Mouse (Mus musculus) retina, postnatal 1 day (tissue): ENCODE measurements around the gene Pgam1.
A peak's percentile ranks its signal among the peaks of the same experiment; 100 is the strongest.
"Not testable (repeated sequence)": the region's sequence is repeated elsewhere in the genome, so short reads cannot be mapped to it uniquely, and the experiment has no call there.

Experiments
- DNase-seq: peaks from one replicate; pipeline ENCODE4 v3.0.0-alpha.2; 2012

Gene Pgam1

DNA sequence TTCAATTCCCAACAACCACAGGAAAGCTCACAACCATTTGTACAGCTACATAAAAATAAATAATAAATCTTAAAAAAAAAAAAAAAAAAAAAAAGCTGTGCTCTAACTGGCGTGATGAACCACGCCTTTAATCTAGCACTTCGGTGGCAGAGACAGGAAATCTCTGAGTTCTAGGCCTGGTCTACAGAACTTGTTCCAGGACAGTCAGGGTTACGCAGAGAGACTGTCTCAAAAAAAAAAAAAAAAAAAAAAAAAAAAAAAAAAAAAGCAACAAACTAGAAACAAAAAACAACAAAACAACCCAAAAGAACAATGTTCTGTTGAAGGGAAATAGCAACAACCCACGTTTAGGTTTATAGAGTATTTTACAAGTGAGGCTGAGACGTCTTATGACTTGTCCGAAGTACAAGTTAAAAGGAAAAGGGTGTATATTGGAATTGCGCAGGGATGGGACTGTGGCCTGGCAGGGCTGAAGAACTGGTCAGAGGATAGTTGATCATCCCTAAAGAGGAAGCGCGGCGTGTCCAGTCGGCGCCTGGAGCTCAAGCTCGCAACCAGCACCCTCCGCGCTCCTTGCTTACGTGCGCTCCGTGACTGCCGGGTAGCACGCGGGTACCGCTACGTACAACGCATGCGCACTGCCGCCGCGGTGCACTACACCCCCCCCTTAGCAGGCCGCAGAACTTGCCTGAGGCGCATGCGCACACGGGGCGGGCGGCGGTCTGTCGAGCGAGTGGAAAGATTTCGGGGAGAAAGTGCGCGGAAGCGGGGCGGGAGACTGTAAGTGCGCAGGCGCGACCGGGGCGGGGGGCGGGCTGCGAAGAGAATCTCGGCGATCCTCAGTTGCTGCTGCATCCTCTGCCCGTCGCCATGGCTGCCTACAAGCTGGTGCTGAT, at the start of gene Pgam1:
Gene Pgam1 (plus strand): TSS at position 746 of the 896 bp plus-strand sequence.
- peak; percentile 99 for DNase-seq

DNA sequence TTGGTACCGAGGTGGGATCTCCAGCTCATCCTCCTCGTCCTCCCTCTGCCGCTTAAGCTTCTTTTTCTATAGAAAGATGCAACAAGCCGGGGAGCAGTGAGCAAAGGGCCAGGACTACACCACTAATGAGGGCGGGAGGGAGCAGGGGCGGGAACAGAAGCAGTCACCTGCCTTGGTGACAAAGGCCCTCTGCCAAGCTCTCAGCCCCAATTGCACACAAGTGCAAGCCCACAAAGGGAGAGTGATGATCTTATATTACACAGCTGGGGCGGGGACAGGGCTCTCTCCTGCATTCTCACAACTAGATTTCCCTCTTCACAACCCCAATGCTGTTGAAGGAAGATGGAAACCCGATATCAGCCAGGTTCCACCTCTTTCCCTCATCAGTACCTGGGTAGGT, 45.0 kb upstream of the Pgam1 start:
- no peak for DNase-seq

DNA sequence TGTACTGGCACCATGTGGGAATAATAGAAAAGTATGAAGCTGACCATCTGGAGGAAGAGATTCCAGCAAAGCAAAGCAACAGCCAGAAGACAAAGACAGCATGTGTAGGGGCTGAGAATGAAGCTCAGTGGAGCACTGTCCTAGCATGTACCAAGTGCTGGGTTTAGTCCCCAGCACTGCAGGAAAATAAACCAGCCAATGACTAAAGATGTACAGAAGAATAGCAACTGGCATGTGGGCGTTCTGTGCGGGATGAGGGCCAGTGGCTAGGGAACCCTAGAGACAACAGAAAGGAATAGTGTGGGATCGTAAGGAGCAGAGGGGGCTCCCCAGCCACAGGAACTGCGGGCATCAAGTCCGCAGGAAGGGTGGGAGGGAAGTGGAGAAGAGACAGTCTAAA, 42.4 kb upstream of the Pgam1 start:
- DNase-seq = no peak

DNA sequence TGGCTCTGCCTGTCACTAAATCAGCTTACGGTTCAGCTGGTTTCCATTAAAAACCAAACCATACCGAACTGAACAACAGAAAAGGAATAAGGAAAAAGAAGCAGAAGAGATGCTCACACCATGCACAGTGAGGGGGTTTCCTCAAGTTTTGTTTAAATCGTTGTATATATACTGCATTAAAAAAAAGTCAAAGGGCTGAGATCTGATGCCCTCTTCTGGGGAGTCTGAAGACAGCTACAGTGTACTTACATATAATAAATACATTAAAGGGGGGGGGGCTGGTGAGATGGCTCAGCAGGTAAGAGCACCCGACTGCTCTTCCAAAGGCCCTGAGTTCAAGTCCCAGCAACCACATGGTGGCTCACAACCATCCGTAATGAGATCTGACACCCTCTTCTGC, 41.8 kb upstream of the Pgam1 start:
- DNase-seq = not testable (repeated sequence)

DNA sequence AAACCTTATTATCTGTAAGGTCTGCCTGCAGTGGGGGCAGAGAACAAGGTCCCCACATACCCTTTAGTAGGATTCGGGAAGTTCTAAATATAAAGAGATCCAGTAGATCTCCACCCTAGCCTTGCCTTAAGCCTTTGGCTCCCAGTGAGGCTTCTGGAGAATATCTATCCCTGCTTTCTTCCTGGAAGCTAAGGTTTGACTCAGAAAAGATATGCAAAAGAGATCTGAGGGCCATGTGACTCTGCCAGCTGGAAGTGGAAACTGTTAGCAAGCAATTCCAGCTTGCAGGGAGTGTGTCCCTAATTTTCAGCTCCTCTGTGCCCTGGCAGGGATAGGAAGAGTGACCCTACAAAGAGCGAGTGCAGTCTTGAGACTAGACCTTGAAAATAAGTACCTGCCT, 39.4 kb upstream of the Pgam1 start:
- no peak for DNase-seq

DNA sequence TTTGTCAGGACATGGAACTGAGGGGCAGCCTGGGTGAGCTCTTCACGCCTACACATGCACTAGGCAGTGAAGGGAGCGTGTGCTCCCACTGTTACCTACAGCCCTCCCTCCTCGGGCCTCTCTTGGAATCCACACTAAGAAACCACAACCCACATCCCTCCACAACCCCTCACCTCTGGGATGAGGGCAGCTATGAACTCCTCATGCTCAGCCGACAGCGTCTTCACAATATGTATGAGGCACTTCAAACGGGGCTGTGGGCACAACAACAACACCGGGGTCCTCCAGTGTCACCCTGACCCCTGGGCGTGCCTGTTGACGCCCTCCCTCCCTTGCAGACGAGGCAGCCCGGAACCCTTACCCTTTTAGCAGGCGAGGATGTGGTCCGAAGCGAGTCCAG, 37.4 kb upstream of the Pgam1 start:
- no peak for DNase-seq

DNA sequence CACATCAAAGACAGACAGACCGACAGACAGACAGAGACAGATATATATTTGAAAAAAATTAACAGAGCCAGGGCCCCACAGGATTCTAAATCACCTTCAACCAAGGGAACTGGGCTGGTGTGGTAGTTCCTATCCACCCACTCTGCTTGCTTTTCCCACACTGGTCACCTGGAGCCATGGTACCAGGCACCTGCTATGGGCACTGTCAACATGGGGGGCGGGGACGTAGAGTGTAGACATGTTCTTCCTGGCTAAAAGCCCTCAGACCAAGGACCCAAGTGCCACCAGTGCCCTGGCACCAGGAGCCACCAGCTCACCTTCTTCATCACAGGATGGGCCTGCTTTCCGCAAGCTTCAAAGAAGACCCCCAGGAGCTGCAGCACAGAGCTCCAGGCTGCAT, 29.9 kb upstream of the Pgam1 start:
- no peak for DNase-seq

DNA sequence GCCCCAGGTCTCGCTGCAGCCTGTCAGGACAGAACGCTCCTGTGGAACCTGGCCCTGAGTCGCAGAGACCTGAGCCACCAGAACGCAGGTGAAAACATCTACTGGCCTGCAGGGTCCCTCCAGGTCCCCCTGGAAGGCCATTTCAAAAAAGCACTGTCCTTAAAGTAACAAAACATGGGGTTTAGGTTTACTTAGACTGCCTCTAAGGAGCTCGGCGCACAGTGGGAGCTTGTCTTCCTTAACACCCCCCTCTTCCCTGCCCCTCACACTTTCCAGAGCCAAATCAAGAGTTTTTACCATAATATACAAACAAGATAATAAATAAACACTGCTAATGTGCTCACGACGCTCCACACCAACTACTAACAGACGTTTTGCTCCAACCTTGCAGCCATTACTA, 27.8 kb upstream of the Pgam1 start:
- DNase-seq = no peak

DNA sequence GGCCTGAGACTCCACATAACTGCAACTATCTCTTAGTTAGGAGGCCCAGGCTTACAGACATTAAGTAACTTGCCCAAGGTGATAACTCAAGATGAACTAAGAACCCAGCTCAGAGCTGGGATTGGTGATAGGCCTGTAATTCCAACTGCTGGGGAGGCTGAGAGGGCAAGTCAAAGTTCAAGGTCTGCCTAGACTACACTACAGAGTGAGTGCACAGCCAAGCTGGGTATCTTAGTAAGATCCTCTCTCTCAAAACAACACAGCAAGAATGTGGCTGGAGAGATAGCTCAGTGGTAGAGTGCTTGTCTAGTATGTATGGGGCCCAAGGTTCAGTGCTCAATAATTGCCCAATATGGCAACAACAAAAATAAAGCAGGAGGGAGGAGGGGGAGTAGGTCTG, 23.5 kb upstream of the Pgam1 start:
- no peak for DNase-seq

DNA sequence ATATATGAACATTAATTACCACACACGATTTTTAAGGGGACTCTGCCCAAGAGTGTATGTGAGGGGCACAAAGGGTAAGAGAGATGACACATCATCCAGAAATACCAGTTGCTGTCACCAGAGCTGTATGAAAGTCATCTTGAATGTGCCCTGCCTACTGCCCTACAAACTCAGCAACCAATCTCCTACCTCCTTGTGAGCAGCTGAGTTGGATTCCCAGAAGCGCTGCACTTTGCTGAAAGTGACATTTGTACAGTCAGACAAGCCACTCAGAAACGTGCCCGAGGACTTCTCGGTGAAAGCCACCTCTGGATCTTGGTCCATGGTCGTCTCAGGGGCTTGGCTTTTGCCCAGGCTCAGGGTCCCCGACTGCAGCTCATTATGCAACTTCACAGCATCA, 16.8 kb upstream of the Pgam1 start:
- no peak for DNase-seq

DNA sequence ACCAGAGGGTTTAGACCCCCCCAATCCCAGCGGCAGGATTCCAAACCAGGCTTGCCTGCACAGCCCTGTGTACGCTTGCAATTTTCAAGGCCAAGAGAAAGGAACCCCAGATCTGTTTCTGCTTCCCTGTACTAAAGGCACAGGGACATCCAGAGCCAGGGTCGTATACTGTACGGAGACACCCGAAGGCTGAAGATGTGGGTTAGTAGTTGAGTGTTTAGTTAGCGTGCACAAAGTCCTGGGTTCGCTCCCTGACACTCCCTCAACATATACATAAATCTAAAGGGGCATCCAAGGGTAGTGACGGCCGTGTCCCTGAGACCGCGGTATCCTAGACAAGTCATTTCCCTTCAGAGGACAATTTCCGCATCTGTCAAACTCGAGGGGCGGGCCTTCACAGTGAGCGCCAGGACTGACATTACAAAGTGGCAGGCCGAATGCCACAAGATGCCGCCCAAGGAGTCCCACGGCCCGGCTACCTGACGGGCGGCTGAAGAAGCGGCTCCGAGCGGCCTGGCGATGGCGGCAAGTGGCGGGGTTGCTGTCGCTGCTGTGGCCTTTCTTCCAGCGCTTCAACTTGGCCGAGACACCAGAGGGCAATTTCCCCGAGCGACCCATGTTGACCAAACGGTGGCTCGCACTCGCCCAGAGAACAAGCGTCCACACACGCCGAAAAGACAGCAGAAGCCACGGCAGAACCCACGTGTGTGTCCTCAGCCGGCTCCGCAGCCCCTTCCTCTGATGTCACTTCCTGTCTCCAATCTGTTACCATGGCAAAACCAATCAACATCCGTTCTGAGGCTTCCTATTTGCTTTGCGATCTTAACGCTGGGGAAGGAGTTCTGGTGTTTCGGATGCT, 16.0 kb upstream of the Pgam1 start, which contains the start of gene Rrp12:
Gene Rrp12 (minus strand): TSS at position 714 of the 859 bp plus-strand sequence.
- DNase-seq = peak; percentile 96

DNA sequence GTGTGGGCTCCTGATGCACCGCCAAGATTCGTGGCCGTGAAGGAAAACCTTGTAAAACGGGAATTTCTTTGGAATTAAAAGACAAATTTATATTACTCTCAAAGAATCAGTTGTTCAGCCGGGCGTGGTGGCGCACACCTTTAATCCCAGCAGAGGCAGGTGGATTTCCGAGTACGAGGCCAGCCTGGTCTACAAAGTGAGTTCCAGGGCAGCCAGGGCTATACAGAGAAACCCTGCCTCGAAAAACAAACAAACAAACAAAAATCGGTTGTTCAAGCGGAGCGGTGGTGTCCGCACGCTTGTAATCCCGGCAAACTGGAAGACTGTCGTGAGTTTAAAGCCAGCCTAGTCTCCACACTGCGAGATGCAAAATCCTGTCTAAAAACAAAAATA, 15.4 kb upstream of the Pgam1 start:
- no peak for DNase-seq

DNA sequence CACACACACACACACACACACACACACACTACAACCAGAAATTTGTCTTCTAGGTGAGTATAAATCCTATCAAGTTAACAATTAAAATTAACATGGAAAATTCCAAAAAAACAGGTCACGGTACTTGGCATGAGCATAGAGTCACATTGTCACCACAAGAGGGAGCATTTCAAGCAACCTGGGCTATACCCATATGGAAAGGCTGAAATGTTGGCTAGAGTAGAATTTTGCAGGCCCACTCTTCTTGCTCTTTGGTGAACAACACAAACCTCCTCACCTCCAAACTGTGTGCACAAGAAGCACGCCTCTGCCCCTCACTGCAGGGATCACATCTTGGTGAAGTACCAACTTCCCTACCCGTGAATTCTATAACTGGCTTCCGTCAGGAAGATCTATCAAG, 12.9 kb upstream of the Pgam1 start:
- DNase-seq = peak; percentile 77

DNA sequence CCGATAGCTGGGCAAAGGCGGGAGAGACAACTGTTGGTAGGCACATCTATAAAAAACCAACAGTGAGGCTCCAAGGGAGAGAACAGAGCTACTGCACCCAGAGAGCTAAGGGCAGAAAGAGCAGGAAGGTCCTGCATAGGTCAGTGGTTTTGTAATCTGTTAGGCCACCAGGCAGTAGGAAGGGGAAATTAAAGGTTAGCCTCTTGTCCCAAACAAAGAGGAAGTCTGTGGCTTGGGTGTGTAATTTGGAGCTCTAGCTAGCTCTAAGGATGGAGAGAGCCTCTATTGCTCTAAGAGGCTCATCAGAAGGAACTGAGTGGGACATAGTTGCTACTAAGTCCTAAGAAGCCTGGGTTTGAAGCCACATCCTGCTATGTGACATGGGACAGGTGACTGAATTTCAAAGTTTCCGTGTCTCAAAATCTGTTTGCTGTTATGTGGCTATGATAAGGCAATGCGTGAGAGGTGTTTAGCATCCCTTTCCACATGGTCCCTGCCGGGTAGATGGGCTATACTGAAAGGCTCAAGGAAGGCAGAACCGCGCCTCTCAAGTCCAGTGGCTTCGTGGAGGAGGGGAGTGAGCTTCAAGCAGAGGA, 11.1 kb upstream of the Pgam1 start:
- DNase-seq = no peak

DNA sequence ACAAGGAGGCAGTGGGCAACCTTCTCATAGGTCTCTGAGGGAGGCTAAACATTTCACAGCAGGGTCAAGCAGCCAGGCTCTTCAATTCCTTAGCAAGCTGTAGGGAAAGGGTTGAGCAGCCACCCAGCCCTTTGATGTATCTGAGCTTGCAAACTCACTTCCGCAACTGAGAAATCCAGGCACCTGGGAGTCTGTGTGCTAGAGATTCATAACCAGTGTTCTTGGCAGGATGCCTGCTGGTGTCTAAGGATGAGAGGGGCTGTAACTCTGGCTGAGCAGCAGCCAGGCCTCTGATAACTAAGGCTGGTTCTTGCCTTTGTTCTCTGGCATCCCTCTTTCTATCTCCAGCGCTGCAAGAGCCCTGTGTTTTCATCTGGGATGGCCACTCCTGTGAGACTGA, 10.0 kb upstream of the Pgam1 start:
- DNase-seq = no peak

DNA sequence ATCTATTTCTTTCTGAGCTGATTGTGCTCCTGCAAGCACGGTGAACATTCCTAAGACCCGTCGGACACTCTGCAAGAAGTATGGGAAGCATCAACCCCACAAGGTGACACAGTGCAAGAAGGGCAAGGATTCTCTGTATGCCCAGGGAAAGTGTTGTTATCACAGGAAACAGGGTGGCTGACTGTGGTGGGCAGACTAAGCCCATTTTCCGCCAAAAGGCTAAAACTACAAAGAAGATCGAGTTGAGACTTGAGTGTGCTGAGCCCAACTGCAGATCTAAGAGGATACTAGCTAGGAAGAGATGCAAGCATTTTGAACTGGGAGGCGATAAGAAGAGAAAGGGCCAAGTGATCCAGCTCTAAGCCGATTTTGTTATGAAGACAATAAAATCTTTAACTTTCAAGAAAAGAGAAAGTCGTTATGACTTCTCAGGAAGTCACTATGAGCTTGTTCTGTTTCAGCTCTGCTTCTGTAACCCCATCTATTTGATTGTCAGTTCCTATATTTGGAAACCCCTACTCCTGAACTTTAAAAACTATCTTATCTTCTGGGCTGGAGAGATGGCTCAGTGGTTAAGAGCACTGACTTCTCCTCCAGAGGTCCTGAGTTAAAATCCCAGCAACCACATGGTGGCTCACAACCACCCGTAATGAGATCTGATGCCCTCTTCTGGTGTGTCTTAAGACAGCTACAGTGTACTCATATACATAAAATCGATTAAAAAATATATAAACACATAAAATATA, 8.7 kb upstream of the Pgam1 start:
- no peak for DNase-seq

DNA sequence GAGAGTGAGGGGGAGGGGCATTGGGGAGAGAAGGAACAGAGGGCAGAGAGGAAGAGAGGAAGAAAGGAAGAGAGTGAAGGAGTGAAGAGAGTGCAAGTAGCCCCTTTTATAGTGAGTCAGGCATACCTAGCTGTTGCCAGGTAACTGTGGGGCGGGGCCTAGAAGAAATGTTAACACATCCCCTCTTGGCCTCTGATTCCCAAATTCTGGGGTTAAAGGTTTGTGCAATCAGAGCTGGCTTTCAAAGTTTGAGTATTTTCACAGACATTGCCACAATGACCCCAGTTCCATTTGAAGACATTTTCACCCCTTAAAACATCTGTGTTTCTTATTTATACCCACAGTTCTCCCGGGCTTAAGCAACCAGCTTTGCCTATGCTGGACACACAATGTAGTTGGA, 6.5 kb upstream of the Pgam1 start:
- no peak for DNase-seq

DNA sequence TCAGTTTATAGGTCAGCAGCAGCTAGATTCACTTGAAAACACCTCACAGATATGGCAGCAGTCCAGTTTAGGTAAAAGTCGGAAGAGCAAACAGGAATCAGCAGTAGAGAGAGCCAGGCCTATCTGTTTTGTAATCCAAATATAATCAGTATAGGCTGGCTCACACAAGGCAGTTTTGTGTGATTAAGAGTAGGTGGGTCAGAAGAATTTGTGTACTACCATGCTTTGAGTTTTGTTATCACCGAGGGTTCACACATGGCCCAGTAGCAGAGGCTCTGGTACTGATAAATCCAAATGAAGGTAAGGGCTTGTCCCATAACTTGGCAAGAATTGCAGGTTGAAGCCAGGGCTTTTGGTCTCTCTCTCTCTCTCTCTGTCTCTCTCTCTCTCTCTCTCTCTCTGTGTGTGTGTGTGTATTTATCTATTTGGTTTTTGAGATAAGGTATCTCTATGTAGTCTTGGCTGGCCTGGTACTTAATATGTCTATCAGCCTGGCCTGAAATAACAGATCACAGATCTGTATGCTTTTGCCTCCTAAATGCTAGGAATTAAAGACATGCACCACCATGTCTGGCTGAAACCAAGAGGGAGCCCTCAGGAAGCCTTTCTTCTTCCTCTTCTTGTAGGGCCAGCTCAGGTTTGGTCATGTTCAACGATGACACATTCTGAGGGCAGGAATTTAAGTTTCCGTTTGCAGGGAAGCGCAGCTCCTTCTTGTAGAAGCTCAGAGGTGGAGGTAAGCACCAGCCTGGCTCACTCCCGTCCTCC, 5.2 kb upstream of the Pgam1 start:
- DNase-seq = no peak

DNA sequence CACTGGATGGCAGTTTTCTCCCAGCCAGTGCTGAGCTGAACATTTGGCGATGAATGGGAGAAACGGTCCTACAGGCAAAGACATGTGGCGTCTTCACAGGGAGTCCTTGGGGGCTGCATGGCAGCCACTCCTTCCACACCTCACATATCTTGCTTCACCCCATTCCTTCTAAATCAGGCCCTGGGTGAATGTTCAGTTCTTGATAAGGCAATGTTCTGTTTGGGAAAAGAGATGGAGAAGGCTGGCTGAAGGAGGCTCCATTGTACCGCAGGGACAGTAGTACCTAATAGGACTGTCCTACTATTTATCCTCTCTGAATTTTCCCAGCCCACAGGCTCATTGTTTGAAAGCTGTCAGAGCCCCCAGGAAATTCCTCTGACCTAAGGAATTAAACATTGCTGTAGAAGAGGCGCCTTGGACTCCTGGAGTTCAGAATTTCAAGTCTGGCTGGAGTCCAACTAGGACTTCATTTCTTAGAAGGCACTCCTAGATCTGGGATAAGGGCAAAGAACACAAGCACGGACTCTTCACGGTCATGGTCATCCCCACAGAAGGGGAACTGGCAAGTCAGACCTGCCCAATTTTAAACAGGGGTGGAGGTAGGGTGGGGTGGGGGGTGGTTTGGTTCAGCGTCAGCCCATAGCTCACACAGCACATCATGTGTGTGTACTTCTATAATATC, 4.5 kb upstream of the Pgam1 start:
- DNase-seq = no peak

DNA sequence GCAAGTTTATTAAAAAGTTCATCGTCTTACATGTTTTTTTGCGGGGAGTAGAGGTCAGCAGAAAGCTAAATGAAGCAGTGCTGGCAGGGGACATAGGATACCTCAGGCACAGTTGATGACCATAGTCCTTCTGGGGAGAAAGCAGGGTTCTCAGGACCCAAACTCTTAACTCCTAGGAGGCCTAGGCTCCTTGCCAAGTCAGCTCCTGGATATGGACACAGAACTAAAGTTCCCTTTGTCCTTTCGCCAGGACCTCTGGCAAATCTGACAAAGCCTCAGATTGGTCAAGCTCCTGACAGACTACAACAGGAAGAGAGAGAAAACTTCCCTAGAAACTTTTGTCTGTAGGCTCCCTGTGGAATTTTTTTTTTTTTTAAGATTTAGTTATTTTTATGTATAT, 3.0 kb upstream of the Pgam1 start:
- DNase-seq = no peak

DNA sequence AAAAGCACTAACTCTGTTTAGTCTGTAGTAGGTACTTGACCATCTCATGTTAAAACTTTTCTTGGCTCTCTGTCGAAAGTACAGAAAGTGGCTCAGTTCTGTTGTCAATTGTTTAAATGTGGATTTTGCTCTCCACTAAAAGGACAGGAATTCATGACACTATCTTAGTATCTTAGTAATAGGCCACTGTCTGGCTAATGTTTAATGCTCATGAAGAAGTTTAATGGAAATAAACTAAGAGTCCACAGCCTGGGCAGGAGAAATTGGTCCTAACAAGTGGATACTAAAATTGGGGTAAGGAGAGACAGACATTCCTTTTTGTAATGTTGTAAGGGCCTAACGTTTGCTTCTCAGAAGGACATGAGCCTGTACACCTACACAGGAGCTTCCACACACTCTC, 1.3 kb upstream of the Pgam1 start:
- DNase-seq = no peak
